Mouse (Mus musculus) heart, adult 2 months (tissue): ENCODE measurements around the gene Mbd4.

Experiments
- EP300 ChIP-seq: fragments of 200-500 bp; IDR thresholded peaks from 2 replicates; pipeline ENCODE4 v1.6.1; 2011; ENCODE audit warnings: low read depth, low read length, control low read depth; ENCODE audit not compliant: insufficient read depth
- POLR2A ChIP-seq: fragments of 200-500 bp; IDR thresholded peaks from 2 replicates; pipeline ENCODE4 v1.6.1; 2011; ENCODE audit warnings: mild to moderate bottlenecking, low read depth, low read length, control low read depth; ENCODE audit not compliant: insufficient read depth

GRCm38 (mm10) chr6:115815041-115815440 is 38.1 kb downstream of the Mbd4 start:
- TF ChIP-seq EP300: no peak
- no peak for TF ChIP-seq POLR2A
